Mouse (Mus musculus) ovary, postnatal 36 days (tissue): ENCODE measurements at regions not wholly inside any gene's neighbourhood (a gene's known extent, or its start where the extent isn't known, plus 50 kb on each side); places are given as distances from the start of the nearest gene placed in this dataset.

Source experiments
- DNase-seq: peaks from one replicate; pipeline ENCODE4 v3.0.0; 2022; ENCODE audit warnings: low spot score, mixed read lengths

DNA sequence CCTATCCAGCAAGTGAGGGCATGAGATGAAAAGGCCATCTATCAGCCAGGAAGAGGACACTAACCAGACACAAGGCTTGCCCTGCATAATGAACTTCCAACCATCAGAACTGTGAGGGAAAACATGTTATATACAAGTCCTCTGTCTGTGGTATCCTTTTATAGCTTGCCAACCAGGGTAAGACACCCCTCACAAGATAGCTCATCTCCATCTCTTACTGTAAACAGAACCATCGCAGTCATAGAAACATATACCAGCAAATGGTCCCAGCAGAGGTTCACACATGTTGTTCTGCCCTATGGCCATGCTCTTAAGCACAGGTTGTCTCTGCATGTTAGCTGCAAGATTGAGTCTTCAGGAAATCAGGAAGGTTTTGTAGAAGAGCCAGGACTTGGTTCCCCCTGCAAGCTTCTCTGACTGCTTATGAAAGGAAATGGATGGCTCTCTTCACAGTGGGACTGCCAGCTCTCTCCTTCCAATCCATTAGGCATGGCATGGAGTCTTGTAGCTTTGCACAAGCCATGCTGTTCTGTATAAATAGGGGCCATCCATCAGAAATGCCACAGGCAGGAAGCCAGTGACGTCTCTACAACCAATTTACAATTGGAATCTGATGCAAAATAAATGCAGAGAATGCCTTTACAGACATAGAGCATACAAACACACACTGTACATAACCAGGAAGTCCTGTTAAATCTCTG is 1514.0 kb upstream of the Lrrc6 start:
- DNase-seq: no peak

DNA sequence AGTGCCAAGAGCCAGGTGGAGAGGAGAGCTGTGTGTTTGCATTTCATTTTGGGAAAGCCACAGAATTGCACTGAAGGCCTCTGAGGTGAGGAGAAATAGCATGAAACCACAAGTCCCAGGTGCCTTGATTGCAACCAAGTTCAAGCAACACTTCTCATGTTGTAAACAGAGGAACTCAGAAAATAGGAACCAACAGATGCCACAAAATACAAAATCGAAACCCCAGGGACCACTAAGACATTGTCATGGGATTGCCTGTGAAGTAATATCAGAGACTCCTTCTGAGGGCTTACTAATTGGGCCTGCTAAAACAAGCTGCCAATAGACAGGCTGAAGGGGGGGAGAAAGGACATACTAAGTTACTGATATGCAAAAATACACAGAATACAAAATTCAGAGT is 1510.5 kb upstream of the Lrrc6 start:
- DNase-seq: no peak

DNA sequence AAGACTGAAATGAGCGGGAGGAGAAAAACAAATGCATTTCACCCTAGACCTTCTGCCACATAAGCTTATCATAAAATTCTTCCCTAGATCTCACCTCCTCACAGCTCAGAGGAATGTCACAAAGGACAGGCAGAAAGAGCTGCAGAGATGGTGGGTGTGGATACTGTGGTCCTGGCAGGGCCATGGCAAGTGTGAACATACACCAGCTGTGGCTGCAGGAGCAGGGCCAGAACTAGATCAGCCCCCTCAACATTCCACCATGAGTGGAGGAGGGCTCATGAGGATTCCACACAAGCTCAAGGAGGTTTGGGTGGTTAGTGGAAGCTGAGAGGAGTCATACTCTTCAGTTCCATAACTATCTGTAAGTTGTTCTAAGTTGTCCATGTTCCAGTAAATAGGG is 1509.5 kb upstream of the Lrrc6 start:
- no peak for DNase-seq

DNA sequence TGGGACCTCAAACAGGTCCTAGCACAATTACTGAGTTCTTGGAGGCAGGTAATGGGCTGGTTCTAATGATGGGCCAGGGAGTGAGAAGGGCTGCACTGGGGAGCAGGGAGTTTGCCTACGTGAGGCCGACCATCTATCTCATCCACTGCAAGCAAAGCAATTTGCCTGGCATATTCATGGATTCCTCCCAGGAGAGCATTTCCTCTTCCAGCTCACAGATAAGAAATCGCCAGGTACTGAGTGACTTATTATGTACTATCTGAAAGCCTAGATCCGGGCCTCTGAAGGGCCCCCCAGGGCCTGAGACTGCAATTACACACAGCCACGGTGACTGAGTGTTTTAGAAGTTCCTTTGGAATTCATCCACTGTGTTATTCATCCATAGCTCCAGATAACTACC is 1504.1 kb upstream of the Lrrc6 start:
- no peak for DNase-seq

DNA sequence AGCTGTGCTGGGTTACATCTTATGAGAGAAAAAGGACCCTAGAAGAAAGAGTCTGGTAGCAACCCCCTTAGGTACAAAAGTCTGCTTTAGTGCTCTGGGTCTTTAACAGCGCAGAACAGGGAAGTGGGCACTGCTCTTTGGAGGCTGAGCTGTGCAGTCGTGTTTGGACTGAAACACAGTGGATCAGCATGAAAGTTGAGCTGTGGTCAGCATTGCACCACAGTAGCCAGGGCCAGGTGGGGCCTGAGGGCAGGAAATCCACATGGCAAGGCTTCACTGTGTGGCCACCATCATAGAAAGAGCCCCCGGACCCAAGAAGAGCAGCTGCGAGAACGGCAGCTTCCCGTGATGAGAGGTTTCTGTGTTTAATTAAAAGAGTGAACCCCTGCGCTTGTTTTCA is 1495.8 kb upstream of the Lrrc6 start:
- no peak for DNase-seq

DNA sequence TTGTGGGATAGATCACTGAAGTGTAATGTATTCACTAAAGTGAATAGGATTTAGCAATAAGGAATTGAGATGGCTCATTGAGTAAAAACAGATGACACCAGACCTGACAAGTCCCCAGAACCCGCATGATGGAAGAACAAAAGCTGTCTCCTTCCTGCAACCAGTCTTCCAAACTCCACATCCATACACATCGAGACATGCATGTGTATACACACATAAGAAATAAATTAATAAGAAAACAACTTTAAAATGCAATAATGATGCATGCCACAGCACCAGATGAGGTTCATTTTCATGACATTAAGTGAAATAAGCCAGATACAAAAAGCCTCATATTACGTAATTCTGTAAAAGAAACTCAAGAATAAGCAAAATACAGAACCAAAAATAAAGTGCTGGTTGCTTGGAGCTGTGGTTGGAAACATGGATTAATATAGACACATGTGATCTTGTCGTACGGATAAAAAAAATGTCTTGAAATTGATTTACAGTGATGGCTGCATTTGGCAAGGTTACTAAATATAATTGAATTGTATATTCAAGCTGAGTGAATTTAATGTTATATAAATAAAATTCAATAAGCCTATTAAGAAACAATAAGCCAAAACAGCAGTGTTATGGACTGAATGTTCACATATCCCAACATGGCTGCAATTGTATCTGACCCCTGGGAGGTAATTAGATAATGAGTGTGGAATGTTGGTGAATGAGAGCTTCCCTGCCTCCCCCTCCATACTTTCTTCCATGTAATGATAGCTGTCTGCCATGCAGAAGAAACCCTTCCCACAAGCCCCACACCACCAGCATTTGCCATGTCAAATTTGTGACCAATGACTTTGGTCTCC is 1488.9 kb upstream of the Lrrc6 start:
- DNase-seq: no peak

DNA sequence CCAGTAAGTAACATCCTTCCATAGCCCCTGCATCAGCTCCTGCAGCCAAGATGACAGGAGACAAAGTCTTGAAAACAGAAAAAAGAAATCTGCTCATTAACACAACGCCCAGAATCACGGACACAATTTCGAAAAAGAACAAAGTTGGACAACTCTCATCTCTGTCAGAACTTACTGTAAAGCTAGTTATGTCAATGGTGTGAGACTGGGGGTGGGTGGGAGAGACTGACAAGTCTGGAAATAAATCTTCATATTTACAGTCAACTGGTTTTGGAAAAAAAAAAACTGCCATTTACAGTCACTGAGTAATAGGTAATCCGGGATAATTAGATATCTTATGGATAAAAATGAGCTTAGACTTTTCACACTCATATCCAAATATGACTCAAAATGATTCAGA is 1487.2 kb upstream of the Lrrc6 start:
- no peak for DNase-seq

DNA sequence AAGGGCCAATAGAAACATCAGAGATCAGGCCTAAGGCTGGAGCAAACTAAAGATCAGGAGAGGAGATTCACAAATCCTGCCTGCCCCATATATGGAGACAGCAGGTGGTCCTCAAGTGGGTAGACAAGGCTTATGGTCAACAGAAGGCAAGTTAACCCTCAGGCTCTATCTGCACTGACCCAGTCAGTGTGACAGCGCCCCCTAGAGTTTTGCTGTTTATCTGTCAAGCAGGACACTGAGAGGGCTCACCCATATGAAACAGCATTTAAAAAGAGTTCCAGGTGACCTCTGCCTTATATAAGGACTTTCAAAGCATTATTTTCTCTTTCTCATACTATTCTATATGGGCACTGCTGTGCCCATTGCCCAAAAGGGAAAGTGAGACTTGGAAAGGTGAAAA is 1482.5 kb upstream of the Lrrc6 start:
- no peak for DNase-seq

DNA sequence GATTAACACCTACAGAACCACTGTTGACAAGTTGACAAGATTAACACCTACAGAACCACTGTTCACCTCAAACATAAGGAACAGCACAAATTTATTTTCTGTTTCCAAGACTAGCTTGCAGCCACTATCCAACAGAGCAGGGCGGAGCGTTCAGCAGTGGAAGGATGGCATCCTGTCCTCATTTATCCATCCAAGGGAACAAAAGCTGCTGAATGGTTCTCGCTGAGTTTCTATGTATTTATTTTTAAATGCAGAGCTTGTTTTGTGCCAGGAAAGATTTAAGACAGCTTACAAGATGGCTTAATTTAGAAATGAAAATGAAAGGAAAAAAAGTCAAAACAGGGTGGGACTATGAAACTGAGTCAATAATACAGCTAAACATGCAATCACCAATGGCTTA is 1481.2 kb upstream of the Lrrc6 start:
- no peak for DNase-seq

DNA sequence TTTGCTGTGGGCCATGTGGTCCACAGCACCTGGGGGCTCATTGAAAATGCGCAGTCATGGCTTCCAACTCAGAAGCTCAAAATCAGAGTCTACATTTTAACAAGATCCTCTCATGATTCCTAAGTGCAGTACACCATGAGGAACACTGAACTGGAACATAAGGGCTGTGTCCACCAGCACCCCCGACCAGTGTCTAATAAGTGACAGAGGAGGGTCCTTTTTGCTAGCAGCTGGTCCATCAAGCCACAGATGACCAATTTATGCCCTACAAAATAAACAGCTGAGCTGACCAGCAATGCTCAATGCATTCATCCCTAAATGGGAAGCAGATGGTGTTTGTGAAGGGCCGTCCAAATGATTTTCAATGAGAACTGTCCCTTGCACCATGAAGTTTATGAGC is 1478.7 kb upstream of the Lrrc6 start:
- DNase-seq: no peak

DNA sequence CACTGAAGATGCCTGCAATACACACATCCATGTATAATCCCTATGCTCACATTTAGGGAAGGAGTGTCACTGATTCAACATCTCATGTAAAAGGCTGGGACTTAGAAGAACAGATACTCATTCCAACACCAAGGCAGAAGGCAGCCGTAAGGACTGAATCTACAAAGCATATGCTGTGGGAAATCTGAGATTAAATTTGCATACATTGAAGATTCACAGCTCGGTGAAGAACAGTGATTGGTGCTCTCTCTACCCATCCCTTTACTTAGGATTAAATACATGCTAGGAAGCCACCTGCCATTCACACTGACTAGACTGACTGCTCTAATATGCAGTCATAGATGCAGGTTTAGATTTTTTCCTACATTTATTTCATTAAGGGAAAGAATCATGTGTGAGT is 1476.5 kb upstream of the Lrrc6 start:
- DNase-seq: no peak

DNA sequence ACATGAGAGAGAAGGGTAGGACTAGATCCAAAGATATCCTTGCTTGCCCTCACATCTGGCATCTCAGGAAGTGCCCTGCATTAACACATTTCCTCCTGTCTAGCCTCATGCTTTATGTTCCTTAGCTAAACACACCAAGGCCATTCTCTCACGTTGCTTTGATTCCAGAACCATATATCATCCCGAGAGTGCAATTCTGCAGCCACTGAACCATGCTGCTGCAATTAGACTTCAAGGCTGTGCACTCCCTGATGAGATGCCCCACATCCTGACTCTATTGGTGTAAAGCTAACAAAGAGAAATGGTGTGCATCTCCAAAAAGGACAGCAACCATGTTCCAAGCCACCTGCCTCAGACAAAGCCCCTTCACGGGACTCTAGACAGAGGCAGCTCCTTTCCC is 1471.3 kb upstream of the Lrrc6 start:
- no peak for DNase-seq

DNA sequence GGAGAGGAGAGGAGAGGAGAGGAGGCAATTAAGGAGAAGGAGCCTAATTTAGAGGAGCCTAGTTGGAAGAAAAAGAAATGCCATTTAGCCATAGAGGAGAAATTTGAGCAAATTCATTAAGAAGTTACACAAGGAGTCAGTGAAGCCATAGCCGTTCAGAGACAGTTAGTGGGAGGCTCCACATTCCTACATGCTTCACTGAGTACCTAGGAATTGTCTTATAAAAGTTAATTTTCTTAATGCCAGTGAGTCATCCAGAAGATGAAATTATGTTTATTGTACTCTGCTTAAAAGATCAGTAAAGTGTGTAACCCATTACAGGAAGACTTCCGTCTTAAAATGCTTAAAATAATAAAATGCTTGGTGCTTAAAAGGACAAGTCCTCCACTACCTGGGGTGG is 1453.5 kb upstream of the Lrrc6 start:
- no peak for DNase-seq

DNA sequence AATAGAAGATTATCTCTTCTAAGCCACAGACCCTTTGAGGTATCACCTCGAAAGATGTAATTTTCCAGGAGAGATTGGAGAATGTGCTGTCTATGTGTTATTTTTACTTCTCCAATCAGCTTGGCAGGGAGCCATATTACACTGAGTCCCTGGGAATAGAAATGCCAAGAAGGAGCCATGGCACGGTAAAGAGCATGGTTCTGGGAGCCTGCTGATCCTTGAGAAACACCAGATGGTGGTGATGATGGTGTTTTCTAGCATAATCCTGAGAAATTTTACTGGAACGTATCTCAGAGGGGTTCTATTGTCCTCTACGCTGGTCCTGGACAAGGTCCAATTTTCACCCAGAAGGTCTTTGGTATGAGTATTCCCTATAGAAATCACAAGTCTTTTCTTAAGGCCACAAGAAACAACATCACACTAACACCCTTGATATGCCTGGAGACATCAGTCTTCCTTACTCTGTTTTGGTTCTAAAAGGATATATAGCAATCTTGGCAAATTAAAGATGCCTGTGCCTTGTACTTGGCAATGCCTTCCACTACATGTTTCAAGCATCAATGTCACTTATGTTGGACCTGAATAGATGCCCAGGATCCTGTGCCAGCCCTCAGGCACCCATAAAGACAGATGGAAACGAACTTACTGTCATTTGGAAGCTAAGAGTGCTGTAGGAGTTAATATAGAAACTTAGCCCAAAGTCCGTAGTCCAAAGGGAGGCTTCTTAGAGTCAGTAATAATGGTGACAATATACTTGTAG is 1449.8 kb upstream of the Lrrc6 start:
- no peak for DNase-seq

DNA sequence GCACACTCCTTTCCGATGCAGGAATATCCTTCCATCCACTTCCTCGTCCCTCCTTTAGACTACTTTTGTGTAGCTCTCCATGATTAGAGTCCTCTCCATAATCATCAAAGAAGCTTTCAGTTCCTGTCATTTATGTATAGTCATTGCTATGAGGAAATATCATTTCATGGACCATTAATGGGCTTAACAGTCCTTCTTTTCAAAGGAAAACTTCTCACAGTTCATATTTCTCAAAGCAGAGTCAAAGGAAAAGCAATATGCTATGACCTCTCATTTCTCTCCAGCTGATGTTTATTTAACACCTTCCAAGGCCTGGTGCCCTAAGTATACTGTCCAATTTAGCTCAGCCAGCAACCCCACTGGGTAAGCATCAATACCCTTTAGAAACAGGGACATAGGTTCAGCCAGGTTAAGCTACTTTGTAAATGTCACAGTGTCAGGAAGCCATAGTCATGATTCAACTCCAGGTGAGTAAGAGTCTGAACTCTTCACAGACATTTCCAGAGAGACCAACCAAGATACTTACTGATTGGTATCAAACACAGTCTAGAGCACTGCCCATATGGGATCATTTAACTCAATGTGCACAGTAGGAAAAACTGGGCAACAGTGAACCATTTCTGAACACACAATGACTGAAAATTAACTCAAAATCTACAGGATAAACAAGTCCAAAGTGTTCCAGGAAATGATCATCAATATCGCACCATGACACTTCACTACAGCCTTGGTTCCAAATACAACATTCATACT is 1443.8 kb upstream of the Lrrc6 start:
- no peak for DNase-seq

DNA sequence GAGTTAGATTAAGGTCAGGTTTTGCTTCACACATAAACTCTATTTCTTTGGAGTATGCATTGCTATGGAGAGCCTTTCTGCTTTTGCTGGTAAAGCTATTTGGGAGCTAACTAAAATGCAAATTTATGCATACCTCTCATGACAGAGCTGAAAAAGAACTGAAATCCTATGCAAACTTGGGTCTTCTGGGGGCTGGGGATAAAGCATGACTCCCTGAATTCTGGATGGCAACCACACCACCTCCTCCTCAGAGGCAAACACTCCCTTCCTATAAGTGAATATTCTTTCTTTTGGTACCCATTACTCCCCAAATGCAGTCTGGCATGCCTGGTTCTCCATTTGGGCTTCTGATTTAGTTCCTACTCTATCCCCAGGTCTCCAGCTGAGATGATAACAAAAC is 1442.3 kb upstream of the Lrrc6 start:
- DNase-seq: no peak

DNA sequence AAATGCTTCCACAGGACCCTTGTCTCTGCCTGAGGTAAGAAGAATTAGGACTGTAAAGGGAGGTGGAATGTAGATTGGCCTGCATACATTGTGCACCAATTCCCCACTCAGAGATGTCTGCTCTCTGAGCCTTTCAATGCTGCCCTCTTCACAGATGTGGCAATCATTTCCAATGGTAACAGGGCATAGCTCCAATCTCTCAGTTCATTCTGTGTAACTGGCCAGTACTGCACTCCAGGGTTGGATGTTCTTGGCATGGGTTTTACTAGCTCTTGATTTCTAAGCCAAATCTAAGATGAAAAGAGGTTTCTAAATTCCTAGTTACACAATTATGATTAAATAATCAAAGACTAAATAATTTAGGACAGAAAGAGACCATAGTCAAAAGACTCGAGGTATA is 1439.8 kb upstream of the Lrrc6 start:
- DNase-seq: no peak

DNA sequence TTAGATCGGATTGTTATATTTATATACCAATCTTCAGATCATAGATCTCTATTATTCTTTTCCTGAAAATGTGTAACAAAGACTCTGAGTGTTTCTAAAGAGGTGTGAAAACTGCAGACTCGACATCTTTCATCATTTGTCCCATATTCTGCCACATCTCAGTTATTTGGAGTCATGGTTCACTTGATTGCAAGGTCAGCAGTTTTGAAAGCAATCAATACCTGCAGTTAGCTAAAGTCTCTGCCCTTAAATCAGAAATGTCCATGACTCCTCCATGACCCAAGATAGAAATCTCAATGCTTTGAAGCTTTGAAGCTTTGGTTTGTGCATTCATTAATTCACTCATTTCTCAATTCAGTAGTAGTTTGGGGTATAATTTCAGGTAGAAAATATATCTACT is 1424.2 kb upstream of the Lrrc6 start:
- DNase-seq: no peak

DNA sequence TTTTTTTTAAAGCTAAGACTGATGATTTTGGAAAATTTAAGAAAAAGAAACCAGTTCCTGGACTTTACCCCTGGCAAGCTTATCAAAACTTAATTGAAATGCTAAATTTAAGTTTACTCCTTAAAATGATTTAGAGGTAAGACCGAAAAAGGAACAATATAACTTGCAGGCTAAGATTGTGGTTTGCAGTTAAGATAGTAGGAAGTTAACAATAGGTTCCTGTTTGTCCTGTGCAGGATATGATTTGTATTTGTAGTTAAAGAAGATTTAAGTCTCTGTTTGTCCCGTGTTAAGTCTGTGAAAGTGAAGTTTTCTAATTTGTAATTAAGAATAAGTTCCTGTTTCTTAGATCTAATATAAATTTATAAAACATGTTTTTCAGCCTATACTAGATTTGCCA is 1406.3 kb upstream of the Lrrc6 start:
- DNase-seq: no peak

DNA sequence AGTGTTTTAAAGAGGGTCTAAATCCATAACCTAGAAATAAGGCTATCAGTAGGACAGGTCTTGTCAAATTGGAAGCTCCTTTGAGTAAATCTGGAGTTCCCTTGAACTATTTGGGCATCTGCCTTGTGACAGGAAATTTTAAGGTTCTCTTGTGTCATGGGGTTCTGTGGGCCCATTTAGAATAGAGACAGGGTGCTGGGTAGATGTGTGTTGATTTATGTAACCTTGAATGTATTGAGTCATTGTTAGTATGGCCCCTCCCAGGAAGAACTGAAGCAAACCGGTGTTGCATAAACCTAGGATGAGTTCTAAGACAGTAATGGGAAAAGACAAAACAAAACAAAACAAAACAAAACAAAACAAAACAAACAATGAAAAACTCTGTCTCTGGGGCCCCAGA is 1404.6 kb upstream of the Lrrc6 start:
- DNase-seq: no peak

DNA sequence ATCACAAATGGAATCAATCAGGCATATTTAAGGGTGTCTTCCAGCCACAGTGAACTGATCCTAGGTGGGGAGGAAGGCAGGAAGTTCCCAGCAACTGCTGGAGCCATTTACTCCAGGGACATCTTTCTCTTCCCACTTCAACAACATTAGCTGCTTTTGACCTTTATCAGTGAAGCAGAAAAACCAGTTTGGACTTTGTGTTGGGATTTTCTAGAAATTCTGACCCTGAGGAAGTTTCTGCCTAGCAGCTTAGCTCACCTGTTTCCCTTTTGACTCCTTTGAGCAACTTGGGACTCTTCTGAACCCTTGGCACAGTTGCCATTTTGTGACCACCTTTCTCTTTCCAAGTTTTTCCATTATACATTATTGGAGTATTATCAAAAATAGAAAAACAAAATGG is 1403.9 kb upstream of the Lrrc6 start:
- no peak for DNase-seq

DNA sequence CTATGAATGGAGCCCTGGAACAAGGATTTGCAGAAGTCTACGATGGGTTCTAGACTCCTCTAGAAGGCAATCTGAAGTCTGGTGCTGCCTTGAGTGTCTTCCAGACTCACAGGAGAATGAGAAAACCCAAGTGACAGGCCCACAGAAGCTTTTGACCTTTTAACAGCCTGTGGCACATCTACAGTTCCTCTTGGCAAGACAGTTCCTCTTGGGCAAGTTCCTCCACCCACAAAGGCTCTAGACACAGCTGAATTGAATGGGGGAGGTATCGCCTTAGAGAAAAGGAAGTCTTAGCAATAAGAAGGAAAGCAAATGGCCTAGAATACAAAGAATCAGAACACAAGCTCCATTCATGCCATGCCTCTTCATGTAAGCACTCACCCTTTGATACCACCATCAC is 1402.3 kb upstream of the Lrrc6 start:
- no peak for DNase-seq
